Mouse (Mus musculus): ENCODE measurements around the gene Rybp.

DNA sequence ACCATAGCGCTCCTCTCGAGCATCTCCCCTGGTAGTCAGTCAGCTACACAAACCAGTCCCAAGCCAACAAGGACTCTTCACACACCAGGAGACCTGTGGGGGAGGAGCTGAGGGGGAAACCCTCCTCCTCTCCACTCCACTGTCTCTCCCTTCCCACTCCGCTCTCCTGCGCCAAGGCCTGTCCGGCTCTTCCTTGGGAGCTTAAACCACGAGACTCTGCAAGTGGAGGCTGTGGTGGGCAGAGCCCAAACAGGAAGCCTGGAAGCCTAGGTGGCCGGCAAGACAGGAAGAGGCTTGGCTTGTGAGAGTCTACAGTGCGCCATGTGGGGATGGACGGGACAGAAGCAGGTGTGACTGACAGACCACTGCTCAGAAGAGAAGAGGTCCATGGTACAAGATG lies 73.7 kb downstream of the Rybp start:
- TF ChIP-seq CTCF (IDR thresholded peaks at IDR 0.05; ENCODE audit: low read depth) (no peak), EP300 (IDR thresholded peaks at IDR 0.05; ENCODE audit: low read depth) (no peak)

Data from liver, postnatal 0 days (tissue).